Mouse (Mus musculus) cerebellum, adult (tissue): ENCODE measurements around the gene Rtl5.

Experiments
- ATAC-seq: cut with Nextera tagmentation; 2 replicates; pipeline ENCODE4 v1.9.2; 2017; ENCODE audit warnings: mild to moderate bottlenecking, moderate library complexity, mixed read lengths; ENCODE audit not compliant: insufficient number of reproducible peaks, low FRiP score, low TSS enrichment

Gene Rtl5

DNA sequence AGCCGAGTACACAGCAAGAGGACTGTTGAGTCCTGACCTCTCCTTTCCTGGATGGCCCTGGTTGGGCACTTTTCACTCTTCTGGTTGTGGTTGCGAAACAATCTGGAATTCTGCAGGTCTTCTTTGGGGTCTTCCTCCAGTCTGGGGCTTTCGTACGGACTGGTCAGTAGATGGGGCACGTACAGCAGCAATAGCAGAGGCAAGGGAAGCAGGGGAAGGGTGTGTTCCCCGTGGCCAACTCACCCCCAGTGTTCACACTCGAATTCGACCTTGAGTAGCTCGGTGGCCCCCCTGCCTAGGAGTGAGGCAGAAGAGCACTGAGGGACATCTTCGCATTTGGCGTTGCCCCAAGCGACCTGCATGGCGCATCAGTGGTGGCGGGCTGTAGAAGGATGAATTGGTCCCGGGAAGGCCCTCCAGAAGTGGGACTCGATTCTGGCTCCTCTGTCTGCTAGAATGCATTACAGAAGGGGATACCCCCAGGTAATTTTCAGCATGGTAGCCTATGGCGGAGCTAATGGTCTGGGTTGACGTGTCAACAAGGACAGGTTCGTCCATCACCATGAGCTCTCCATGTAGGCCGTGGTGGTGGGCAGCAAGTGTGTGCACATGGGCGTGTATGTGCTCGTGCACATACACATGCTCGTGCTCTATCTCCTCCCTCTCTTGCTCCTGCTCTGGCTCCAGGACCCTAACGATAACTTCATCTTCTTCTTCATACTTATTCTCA, 2.1 kb downstream of the Rtl5 start:
- no peak for ATAC-seq

- no peak for ATAC-seq
Observed at GRCm38 (mm10) chrX:102067118-102067517, 4.0 kb downstream of the Rtl5 start.

- ATAC-seq, result no peak
Observed at GRCm38 (mm10) chrX:102066134-102066533, 5.0 kb downstream of the Rtl5 start.

- no peak for ATAC-seq
Observed at GRCm38 (mm10) chrX:102065213-102065775, 5.8 kb downstream of the Rtl5 start.

GRCm38 (mm10) chrX:102064062-102064461, 7.0 kb downstream of the Rtl5 start:
- ATAC-seq, result no peak

GRCm38 (mm10) chrX:102060891-102061290, 10.2 kb downstream of the Rtl5 start:
- no peak for ATAC-seq

- peak; percentile 99 for ATAC-seq
Observed at GRCm38 (mm10) chrX:102060243-102060642, 10.9 kb downstream of the Rtl5 start.

DNA sequence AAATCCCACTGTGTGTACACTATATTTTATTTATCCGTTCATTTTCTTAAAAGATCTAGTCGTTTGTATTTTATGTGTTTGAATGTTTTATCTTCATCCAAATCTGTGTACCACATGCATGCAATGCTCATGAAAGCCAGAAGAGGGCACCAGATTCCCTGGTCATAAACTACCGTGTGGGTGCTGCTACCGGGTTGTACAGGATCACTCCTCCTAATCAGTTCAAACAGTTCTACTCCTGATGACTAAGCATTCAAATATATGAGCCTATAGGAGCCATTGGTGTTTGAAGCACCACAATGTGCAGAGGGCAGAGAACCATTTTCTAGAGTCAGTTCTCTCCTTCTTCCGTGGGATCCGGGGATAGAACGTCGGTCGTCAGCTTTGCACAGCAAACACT, 11.7 kb downstream of the Rtl5 start:
- ATAC-seq, result no peak

DNA sequence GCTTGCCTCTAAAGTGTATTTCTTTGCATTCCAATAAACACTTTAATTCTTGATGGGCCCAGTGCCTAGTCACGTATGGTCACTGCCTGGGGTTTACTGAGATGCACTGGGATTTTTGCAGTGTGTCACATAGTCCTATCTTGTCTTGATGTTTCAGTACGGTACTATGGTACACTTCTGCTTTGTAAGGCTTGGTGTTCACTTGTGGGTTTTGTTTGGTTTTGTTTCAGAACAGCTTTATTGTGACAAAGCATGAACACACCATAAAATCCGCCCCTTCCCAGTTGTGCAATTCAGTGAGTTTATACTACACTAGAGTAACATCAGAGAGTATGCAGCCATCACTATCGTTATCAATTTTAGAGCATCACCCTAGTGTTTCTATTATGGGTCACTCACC, 17.1 kb downstream of the Rtl5 start:
- ATAC-seq, result no peak

DNA sequence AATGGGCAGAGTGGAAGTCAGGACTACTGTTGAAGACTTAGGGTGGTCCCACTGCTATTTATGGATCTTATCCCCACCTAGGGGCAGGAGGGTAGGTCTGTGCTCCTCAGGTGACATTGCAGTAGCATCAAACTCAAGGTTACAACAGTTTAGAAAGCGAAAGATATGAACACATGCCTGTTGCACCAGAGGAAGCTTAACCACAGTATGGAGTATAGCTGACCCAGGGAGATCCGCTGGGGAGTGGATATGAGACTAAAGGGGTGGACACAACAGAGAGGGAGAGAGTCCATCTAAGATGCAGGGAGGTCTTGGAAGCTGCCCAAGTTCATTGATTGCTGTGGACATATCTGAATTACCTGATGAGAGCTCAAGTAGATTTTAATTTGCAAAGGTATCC, 17.7 kb downstream of the Rtl5 start:
- no peak for ATAC-seq

GRCm38 (mm10) chrX:102051225-102051624, 19.9 kb downstream of the Rtl5 start:
- ATAC-seq, result no peak

GRCm38 (mm10) chrX:102050552-102050951, 20.6 kb downstream of the Rtl5 start:
- ATAC-seq, result no peak

GRCm38 (mm10) chrX:102042386-102042785, 28.7 kb downstream of the Rtl5 start:
- no peak for ATAC-seq

DNA sequence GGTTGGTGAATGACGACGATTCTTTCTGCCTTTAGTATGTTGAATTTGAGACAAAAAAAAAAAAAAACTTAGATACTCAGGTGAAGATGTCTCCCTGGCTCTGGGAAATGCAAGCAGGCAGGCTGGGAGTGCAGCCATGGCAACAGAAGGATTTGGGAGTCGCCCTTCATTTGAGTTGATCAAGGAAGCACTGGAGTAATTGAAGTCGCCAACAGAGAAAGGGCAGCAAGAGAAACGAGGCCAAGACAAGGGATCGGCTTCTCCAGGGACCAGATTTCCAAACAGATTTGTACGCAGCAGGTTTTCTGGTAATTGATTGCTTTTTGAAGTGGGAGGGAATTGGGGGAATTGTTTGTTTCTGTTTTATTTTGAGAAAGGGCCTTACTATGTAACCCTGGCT, 29.5 kb downstream of the Rtl5 start:
- 0 out of 2 replicates have a peak, but pooled peaks have one; percentile 58 for ATAC-seq

- ATAC-seq, result peak; percentile 85
Observed at GRCm38 (mm10) chrX:102037506-102037905, 33.6 kb downstream of the Rtl5 start.

DNA sequence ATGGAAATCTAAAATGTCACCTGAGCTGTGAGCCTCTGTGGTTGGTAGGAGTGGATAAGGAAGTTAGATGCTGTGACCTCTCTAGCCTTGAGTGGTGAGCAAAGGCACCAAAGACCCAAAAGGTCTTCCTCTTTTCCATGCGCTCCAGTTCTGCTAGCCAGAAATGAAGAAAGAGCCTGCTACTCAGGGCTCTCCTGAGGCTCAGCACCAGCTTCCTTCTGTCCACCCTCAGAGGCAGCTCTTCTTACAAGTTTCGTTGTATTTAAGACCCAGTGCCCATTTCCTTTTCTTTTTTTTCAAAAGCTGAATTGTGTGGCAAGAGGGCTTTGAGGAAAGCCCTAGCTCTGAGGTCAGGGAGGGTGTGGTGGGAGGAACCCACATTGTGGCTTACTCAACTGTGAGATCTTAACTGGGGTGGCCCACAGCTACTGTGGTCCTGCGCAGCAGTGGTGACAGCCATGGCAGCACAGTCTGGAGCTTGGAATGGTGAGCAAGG, 34.2 kb downstream of the Rtl5 start:
- no peak for ATAC-seq

DNA sequence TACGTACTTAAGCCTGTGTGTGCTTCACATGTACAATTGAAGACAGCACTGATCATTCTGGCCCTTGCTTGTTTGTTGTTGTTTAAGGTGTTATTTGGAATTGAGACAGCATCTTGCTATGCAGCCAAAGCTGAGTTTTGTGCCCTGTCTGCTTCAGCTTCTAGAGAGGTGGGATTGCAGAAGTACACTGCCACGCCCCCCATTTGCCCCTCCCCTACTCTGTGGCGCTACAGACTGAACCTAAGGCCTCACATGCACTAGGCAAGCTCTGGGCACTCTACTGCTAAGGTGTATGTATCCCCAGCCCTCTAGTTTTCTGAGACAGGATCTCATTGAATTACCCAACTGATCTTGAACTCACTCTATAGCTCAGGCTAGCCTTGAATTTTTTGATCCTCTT, 35.4 kb downstream of the Rtl5 start:
- no peak for ATAC-seq

DNA sequence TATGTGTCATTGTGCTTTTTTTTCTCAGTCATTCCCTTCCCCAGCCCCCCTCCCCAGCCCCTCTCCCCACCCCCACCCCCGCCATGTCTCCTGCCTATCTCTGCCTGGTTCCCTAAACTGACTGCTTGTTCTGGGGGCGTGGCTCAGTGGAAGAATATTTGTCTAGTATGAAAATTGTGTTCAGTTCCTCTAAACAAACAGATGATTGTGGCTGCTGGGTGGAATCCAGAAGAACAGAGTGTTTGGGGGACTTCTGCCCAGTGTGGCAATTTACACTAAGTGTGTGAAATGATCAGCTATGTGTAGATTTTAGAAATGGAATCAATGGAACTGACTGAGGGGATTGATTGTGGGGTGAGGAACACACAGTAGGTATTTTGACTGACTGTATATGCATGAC, 37.5 kb downstream of the Rtl5 start:
- ATAC-seq, result no peak

DNA sequence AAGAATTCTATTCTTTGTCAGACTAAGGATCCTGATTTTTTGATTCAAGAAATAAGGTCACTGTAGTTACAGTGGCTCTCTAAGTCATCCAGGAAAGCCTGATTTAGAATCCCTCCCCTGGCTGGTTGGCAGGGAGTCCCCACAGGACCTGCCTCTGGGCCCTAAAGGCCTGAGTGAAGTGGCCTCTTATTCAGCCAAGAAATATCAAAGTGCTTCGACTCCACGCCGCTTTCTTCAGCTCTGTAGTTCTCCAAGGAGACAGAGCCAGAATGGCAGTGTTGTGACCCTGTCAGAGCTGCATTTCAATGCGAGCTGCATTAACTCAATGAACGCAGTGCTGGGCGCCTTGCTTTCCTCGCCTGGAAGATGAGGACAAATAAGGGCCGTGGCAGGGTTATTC, 38.7 kb downstream of the Rtl5 start:
- no peak for ATAC-seq

DNA sequence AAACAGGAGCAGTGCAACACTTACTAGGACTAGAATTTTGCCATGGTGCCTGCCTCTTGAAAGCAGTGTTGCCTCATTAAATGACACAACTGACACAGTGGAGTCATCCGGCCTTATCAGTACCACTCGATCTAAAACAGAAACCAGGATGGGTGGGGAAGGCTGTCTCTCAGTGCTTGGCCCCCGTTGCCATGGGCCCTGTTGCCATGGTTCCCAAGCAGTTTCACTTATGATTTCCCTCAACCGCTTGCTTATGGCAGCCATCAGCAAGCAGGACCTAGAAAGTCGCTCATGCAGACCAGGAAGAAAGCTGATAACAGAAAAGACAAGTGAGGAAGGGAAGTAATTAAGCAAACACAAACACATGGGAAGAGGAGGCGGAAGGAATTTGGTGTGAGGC, 39.3 kb downstream of the Rtl5 start:
- ATAC-seq, result no peak

- ATAC-seq, result no peak
Observed at GRCm38 (mm10) chrX:102024976-102025375, 46.1 kb downstream of the Rtl5 start.
